Mouse (Mus musculus): Measurements from ENCODE around the gene Serpini2. TPM values are rescaled to one million over a fixed set of nuclear protein-coding genes. Genes with fewer than 3 reads are reported as not detected.

The Serpini2 gene
- total and polyA plus RNA-seq, 2 experiments: 3.5 TPM; not detected in 1

- DNase-seq (ENCODE audit: extremely low read depth, low read depth, low spot score): no peak
- Histone ChIP-seq H3K27me3 (ENCODE audit: control insufficient read depth, insufficient read depth, low read length) (no peaks in the 10 kb centered on the region), H3K27ac (replicated peaks; ENCODE audit: insufficient read depth, low read depth, low read length) (no peak overlapping the region), H3K4me3 (ENCODE audit: insufficient read depth, low read depth, low read length) (no peak overlapping the region), H3K79me2 (ENCODE audit: control insufficient read depth, insufficient read depth, low read length) (no peaks in the 10 kb centered on the region), H3K36me3 (ENCODE audit: control insufficient read depth, insufficient read depth, low read length) (no peaks in the 10 kb centered on the region), H3K4me1 (ENCODE audit: control insufficient read depth, insufficient read depth, low read length) (no peaks in the 10 kb centered on the region), H3K9ac (ENCODE audit: low read depth, low read length) (no peak overlapping the region)
- TF ChIP-seq CTCF (IDR thresholded peaks at IDR 0.05; ENCODE audit: low read depth, low read length) (no peak), POLR2A (IDR thresholded peaks at IDR 0.05; ENCODE audit: extremely low read depth, insufficient read depth, low read length) (no peak)
- WGBS: 53% methylated on average over 3 of the region's 3 CpGs
These were observed 27.9 kb upstream of the Serpini2 start for GRCm38 (mm10) chr3:75297758-75298111.

GRCm38 (mm10) chr3:75297026-75297757, 27.3 kb upstream of the Serpini2 start:
- Histone ChIP-seq H3K79me2 (ENCODE audit: control insufficient read depth, insufficient read depth, low read length) (no peaks in the 10 kb centered on the region), H3K36me3 (ENCODE audit: control insufficient read depth, insufficient read depth, low read length) (no peaks in the 10 kb centered on the region), H3K27me3 (ENCODE audit: control insufficient read depth, insufficient read depth, low read length) (no peaks in the 10 kb centered on the region), H3K4me3 (ENCODE audit: insufficient read depth, low read depth, low read length) (no peak overlapping the region), H3K4me1 (ENCODE audit: control insufficient read depth, insufficient read depth, low read length) (no peaks in the 10 kb centered on the region), H3K9ac (ENCODE audit: low read depth, low read length) (no peak overlapping the region), H3K27ac (replicated peaks; ENCODE audit: insufficient read depth, low read depth, low read length) (no peak overlapping the region)
- DNase-seq (ENCODE audit: extremely low read depth, low read depth, low spot score): no peak
- WGBS: 72% methylated on average over 2 of the region's 2 CpGs
- TF ChIP-seq CTCF (IDR thresholded peaks at IDR 0.05; ENCODE audit: low read depth, low read length) (no peak), POLR2A (IDR thresholded peaks at IDR 0.05; ENCODE audit: extremely low read depth, insufficient read depth, low read length) (no peak)

GRCm38 (mm10) chr3:75293243-75293642, 23.4 kb upstream of the Serpini2 start:
- Histone ChIP-seq H3K79me2 (ENCODE audit: control insufficient read depth, insufficient read depth, low read length) (no peaks in the 10 kb centered on the region), H3K4me1 (ENCODE audit: control insufficient read depth, insufficient read depth, low read length) (no peaks in the 10 kb centered on the region), H3K27me3 (ENCODE audit: control insufficient read depth, insufficient read depth, low read length) (no peaks in the 10 kb centered on the region), H3K4me3 (ENCODE audit: insufficient read depth, low read depth, low read length) (no peak overlapping the region), H3K36me3 (ENCODE audit: control insufficient read depth, insufficient read depth, low read length) (no peaks in the 10 kb centered on the region), H3K27ac (replicated peaks; ENCODE audit: insufficient read depth, low read depth, low read length) (no peak overlapping the region), H3K9ac (ENCODE audit: low read depth, low read length) (no peak overlapping the region)
- TF ChIP-seq POLR2A (IDR thresholded peaks at IDR 0.05; ENCODE audit: extremely low read depth, insufficient read depth, low read length) (no peak), CTCF (IDR thresholded peaks at IDR 0.05; ENCODE audit: low read depth, low read length) (no peak)
- WGBS: 83% methylated on average over 2 of the region's 2 CpGs
- peak; percentile 24 for DNase-seq (ENCODE audit: extremely low read depth, low read depth, low spot score)

- 82% methylated on average over 4 of the region's 4 CpGs for WGBS
- H3K36me3 ChIP-seq (ENCODE audit: control insufficient read depth, insufficient read depth, low read length): no peaks in the 10 kb centered on the region
- H3K4me1 ChIP-seq (ENCODE audit: control insufficient read depth, insufficient read depth, low read length): no peaks in the 10 kb centered on the region
- DNase-seq (ENCODE audit: extremely low read depth, low read depth, low spot score): no peak
- no peak overlapping the region for H3K9ac ChIP-seq (ENCODE audit: low read depth, low read length)
- H3K27me3 ChIP-seq (ENCODE audit: control insufficient read depth, insufficient read depth, low read length): no peaks in the 10 kb centered on the region
- no peak for TF ChIP-seq POLR2A (IDR thresholded peaks at IDR 0.05; ENCODE audit: extremely low read depth, insufficient read depth, low read length)
- TF ChIP-seq CTCF (IDR thresholded peaks at IDR 0.05; ENCODE audit: low read depth, low read length): no peak
- H3K27ac ChIP-seq (replicated peaks; ENCODE audit: insufficient read depth, low read depth, low read length): no peak overlapping the region
- H3K79me2 ChIP-seq (ENCODE audit: control insufficient read depth, insufficient read depth, low read length): no peaks in the 10 kb centered on the region
- H3K4me3 ChIP-seq (ENCODE audit: insufficient read depth, low read depth, low read length): no peak overlapping the region
These were observed 7.6 kb upstream of the Serpini2 start for GRCm38 (mm10) chr3:75277455-75277854.

- Histone ChIP-seq H3K9ac (ENCODE audit: low read depth, low read length) (no peak overlapping the region), H3K36me3 (ENCODE audit: control insufficient read depth, insufficient read depth, low read length) (no peaks in the 10 kb centered on the region), H3K27me3 (ENCODE audit: control insufficient read depth, insufficient read depth, low read length) (no peaks in the 10 kb centered on the region), H3K4me3 (ENCODE audit: insufficient read depth, low read depth, low read length) (no peak overlapping the region), H3K79me2 (ENCODE audit: control insufficient read depth, insufficient read depth, low read length) (no peaks in the 10 kb centered on the region), H3K4me1 (ENCODE audit: control insufficient read depth, insufficient read depth, low read length) (no peaks in the 10 kb centered on the region), H3K27ac (replicated peaks; ENCODE audit: insufficient read depth, low read depth, low read length) (no peak overlapping the region)
- DNase-seq (ENCODE audit: extremely low read depth, low read depth, low spot score): no peak
- TF ChIP-seq CTCF (IDR thresholded peaks at IDR 0.05; ENCODE audit: low read depth, low read length) (no peak), POLR2A (IDR thresholded peaks at IDR 0.05; ENCODE audit: extremely low read depth, insufficient read depth, low read length) (no peak)
- 86% methylated on average over 3 of the region's 3 CpGs for WGBS
These were observed 6.6 kb upstream of the Serpini2 start for GRCm38 (mm10) chr3:75276522-75276921.

GRCm38 (mm10) chr3:75275127-75275526, 5.2 kb upstream of the Serpini2 start:
- Histone ChIP-seq H3K36me3 (ENCODE audit: control insufficient read depth, insufficient read depth, low read length) (no peaks in the 10 kb centered on the region), H3K79me2 (ENCODE audit: control insufficient read depth, insufficient read depth, low read length) (no peaks in the 10 kb centered on the region), H3K4me1 (ENCODE audit: control insufficient read depth, insufficient read depth, low read length) (no peaks in the 10 kb centered on the region), H3K4me3 (ENCODE audit: insufficient read depth, low read depth, low read length) (no peak overlapping the region), H3K27ac (replicated peaks; ENCODE audit: insufficient read depth, low read depth, low read length) (no peak overlapping the region), H3K9ac (ENCODE audit: low read depth, low read length) (no peak overlapping the region), H3K27me3 (ENCODE audit: control insufficient read depth, insufficient read depth, low read length) (no peaks in the 10 kb centered on the region)
- TF ChIP-seq CTCF (IDR thresholded peaks at IDR 0.05; ENCODE audit: low read depth, low read length): no peak
- TF ChIP-seq POLR2A (IDR thresholded peaks at IDR 0.05; ENCODE audit: extremely low read depth, insufficient read depth, low read length): no peak
- no peak for DNase-seq (ENCODE audit: extremely low read depth, low read depth, low spot score)
